Mouse (Mus musculus): Measurements from ENCODE around the gene Zer1.
"Not testable (repeated sequence)": the region's sequence is repeated elsewhere in the genome, so short reads cannot be mapped to it uniquely, and the experiment has no call there.

Zer1 gene

DNA sequence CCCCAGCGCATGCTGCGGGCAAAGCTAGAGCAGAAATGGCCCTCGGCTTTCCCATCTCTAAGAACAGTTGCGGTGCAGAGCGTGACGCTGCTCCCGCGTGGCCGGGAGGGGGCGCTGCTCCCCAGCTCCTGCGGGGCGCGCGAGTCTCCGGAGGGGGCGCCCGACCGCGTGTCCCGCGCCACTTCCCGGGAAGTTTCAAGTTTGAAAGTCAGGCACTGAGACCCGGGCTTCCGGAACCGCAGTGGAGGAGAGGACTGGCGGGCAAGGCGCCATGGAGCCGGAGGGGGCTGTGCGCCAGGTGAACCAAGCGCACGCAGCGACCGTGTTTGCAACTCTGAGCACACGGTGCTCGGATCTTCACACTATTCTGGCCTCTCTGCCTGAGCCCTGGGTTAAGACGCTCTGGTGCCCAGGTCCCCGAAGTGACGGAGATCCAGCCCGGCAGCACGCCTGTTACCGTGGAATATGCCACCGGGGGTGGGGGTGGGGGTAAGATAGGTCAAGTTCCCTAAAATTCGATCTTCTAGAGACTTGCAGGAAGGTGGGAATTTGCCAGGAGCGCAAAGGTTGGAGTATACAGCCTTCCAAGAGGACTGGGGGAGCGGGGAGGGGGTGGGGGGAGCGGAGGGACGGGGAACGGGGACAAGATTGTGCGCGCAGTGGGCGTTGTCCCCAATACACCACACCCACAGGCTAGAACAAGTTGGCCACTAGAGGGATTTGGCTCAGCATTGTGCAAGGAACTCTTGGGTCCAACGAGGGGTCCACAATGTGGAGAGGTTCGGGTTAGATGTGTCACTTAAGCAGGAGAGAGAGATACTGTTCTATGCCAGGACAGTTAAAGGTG, 46.7 kb downstream of the Zer1 start, which contains the start of gene Pkn3:
Gene Pkn3, plus strand, starts transcription at position 183 of the 847 bp plus-strand sequence.
- peak; percentile 76 for DNase-seq (ENCODE audit: low spot score)

- DNase-seq (ENCODE audit: low spot score), result no peak
Measured at GRCm38 (mm10) chr2:30076959-30077358, 47.4 kb downstream of the Zer1 start.

DNA sequence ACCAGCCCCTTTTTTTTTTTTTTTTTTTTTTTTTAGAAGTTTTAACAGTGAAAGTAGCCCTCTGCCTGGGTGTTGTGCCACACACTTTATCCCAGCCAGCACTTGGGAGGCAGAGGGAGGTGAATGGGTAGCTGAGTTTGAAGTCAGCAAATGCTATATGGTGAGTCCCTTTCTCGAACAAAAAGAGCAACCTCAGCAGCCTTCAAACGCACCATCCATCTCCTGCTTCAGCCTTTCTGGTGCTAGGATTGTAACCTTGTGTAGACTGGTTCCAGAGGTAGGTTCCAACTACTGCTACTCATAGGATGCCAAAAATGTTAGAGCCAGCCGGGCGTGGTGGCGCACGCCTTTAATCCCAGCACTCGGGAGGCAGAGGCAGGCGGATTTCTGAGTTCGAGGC, 47.9 kb downstream of the Zer1 start:
- no peak for DNase-seq (ENCODE audit: low spot score)

DNA sequence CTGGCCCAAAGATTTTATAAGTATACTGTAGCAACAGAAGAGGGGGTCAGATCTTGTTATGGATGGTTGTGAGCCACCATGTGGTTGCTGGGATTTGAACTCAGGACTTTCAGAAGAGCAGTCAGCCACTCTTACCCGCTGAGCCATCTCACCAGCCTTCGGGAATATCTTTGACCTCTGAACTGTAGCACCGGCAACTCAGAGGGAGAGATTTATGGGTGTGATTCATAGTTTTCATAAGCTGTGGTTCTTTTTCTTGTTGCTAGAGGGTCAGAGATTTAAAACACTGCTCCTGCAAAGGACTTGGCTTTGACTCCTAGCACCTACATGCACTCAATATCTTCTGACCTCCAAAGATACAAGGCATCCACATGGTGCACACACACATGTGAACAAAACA, 48.8 kb downstream of the Zer1 start:
- DNase-seq (ENCODE audit: low spot score), result no peak

DNA sequence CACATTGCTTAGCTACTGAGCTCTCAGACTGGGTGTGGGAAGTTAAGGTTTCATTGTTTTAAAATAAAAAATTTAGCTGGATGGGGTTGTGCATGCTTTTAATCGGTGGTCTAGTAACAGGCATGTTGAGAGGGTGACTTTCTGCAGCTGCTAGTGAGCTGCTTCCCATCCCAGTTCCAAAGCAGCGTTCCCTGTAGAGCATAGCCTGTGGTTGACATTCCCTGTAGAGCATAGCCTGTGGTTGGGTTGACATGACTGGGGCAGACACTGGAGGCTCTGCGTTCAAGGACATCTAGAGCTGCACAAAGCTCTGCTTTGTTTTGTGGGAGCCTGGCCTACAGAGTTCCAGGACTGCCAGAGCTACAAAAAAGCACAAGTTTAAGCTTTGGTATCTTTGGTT, 51.1 kb downstream of the Zer1 start:
- no peak for DNase-seq (ENCODE audit: low spot score)

GRCm38 (mm10) chr2:30072875-30073274, 51.5 kb downstream of the Zer1 start:
- DNase-seq (ENCODE audit: low spot score), result no peak

GRCm38 (mm10) chr2:30067962-30068361, 56.4 kb downstream of the Zer1 start:
- DNase-seq (ENCODE audit: low spot score), result no peak

- peak; percentile 48 for DNase-seq (ENCODE audit: low spot score)
Measured at GRCm38 (mm10) chr2:30067031-30067888, 57.1 kb downstream of the Zer1 start.

- DNase-seq (ENCODE audit: low spot score), result peak; percentile 90
Measured at GRCm38 (mm10) chr2:30066046-30066901, 58.1 kb downstream of the Zer1 start.

DNA sequence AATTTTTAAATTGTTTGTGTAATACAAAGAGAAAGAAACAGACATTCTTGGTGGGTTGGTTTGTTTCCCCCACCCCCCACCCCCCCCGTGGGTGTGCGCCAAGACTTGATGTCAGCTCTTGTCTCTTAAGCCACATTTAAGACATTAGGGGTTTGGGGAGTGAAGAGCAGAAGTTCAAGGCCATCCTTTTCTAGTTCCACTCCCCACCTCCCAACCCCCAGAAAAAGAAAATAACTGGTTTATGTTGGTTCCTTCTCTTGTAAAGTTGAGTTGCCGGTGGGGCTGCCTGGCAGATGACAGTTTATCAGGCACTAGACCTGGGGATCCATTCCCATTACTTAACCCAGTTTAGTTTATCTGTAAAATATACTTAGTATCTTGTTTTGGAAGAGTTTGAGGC, 60.1 kb downstream of the Zer1 start:
- DNase-seq (ENCODE audit: low spot score), result no peak

DNA sequence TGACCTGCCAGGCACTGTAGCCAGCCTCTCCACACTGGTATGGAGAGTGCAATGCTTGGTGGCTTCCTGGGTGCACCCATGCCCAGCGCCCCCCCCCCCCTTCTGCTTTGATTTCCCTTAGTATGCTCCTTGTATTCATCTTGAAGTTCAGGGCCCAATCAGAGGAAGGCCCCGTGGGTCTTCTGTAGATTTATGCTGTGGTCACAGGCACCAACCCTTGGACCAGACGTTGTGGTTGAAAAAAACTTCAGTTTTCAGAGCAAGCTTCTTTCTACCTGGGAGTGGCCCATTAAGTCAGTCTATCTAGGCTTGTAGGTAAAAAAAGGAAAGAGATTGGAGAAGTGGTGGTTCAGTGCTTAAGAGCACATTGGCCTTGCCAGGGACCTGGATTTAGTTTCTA, 60.6 kb downstream of the Zer1 start:
- no peak for DNase-seq (ENCODE audit: low spot score)

- no peak for DNase-seq (ENCODE audit: low spot score)
Measured at GRCm38 (mm10) chr2:30063235-30063634, 61.1 kb downstream of the Zer1 start.

- DNase-seq (ENCODE audit: low spot score), result peak; percentile 26
Measured at GRCm38 (mm10) chr2:30062249-30063093, 61.9 kb downstream of the Zer1 start.

GRCm38 (mm10) chr2:30061215-30062166, 62.9 kb downstream of the Zer1 start:
- DNase-seq (ENCODE audit: low spot score), result peak; percentile 71

DNA sequence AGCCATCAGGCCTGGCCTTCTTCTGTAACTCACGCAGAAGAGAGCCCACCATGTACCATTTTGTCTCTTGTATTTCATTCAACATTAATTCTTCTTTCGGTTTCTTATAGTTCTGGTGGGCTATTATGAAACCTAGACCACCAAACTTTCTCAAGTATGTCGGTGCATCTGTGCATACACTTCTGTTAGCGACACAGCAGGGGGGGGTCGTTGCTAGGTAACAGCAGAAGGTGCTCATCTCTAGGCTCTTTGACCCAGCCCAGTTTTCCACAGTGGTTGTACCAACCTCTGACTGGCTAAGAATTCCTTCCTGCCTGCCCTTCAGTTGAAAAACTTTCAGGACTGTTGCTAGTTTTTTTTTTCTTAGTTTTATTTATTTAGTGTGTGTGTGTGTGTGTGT, 66.0 kb downstream of the Zer1 start:
- DNase-seq (ENCODE audit: low spot score), result no peak

DNA sequence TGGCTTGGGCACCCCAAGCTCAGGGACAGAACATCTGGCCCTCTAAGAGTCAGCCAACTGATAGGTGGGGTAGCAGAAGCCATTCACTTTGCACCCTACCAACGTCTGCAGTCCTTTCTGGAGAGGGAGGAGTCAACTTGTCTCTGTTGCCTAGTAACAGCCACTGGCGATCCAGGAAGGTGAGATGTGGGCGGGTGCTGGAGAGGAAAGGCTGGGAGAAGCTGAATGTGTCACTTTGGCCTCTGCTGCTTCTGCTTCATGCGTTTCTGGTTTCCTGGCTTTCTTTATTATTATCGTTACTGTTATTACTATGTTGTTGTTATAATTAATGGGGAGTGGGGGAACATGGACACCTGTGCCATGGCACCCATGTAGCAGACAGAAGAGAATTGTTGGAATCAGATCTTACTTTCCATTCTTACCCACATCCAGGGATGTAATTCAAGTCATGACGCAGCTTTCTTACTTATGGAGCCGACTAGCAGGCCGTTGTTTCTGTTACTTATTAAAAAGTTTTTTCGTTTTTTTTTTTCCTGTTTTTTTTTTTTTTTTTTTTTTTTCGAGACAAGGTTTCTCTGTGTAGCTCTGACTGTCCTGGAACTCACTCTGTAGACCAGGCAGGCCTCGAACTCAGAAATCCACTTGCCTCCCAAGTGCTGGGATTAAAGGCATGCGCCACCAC, 67.0 kb downstream of the Zer1 start, which contains the start of gene Set:
Gene Set, plus strand, starts transcription at position 156 of the 682 bp plus-strand sequence.
- DNase-seq (ENCODE audit: low spot score), result no peak

GRCm38 (mm10) chr2:30056736-30057135, 67.6 kb downstream of the Zer1 start:
- no peak for DNase-seq (ENCODE audit: low spot score)

- not testable (repeated sequence) for DNase-seq (ENCODE audit: low spot score)
Measured at GRCm38 (mm10) chr2:30055310-30055709, 69.1 kb downstream of the Zer1 start.
